9 mouse cellular contexts compared by ENCODE assay signal in genomic region chr10:120666985-120667677, GRCm38 (mm10).
DNase-seq lines count a peak whose midpoint lies in the region; ATAC-seq lines count a peak whose summit lies in the region.
"Had no signal": no experiment of that assay in that cellular context is flagged by ENCODE, and none has a peak within 500 bp of the region (broad histone marks: within the 10 kb centered on the region; RNA-seq: fewer than 3 reads in every experiment).

No protein-coding gene starts in this region.

- no peak overlapping the region for H3K4me3 ChIP-seq in embryonic facial prominence, embryonic 14.5 days (ENCODE audit: low read depth, low read length)
- H3K4me3 ChIP-seq: liver, embryonic 13.5 days had no signal

- peak; percentile 19 for DNase-seq in right cerebral cortex, adult 18-20 months
- DNase-seq in right cerebral cortex, postnatal 25 days: no peak
- peak; percentile 86 for DNase-seq in adrenal gland, postnatal 14 days
- peak; percentile 78 for DNase-seq in embryonic facial prominence, embryonic 14.5 days (ENCODE audit: low spot score)
- peak; percentile 59 to 63 for DNase-seq in heart, postnatal 36 days
- DNase-seq in left cerebral cortex, postnatal 14 days (ENCODE audit: low spot score in 2 of 2): peak; percentile 9 to 48
- peak; percentile 77 for DNase-seq in retina, embryonic 14.5 days (ENCODE audit: low spot score)
- no peak for DNase-seq in spleen, postnatal 14 days (ENCODE audit: low spot score in 2 of 2)
- DNase-seq: liver, embryonic 13.5 days had no signal

- WGBS in embryonic facial prominence, embryonic 14.5 days: 54% methylated on average over 12 of the region's 12 CpGs

- H3K4me1 ChIP-seq in embryonic facial prominence, embryonic 14.5 days (ENCODE audit: control insufficient read depth, insufficient read depth, low read length): 0 out of 2 replicates have a peak, but pooled peaks cover 3% of the 10 kb centered on the region

- H3K27me3 ChIP-seq in embryonic facial prominence, embryonic 14.5 days (replicated peaks; ENCODE audit: control insufficient read depth, insufficient read depth, low read length): no peaks in the 10 kb centered on the region
- H3K27me3 ChIP-seq: liver, embryonic 13.5 days had no signal

- no peak overlapping the region for H3K9ac ChIP-seq in embryonic facial prominence, embryonic 14.5 days (ENCODE audit: low read depth, low read length)
- H3K9ac ChIP-seq: liver, embryonic 13.5 days had no signal

- H3K9me3 ChIP-seq in embryonic facial prominence, embryonic 14.5 days (ENCODE audit: control insufficient read depth, low read length): no peaks in the 10 kb centered on the region
- H3K9me3 ChIP-seq: liver, embryonic 13.5 days had no signal

- H3K36me3 ChIP-seq in embryonic facial prominence, embryonic 14.5 days (ENCODE audit: control insufficient read depth, insufficient read depth, low read length): no peaks in the 10 kb centered on the region
- H3K36me3 ChIP-seq: liver, embryonic 13.5 days had no signal

- no peak overlapping the region for H3K4me2 ChIP-seq in embryonic facial prominence, embryonic 14.5 days (ENCODE audit: low read depth, low read length)
- H3K4me2 ChIP-seq: liver, embryonic 13.5 days had no signal

- ATAC-seq in embryonic facial prominence, embryonic 14.5 days (ENCODE audit: low read depth): peak; percentile 57; the same call in 1 of the 2 replicates

- intact Hi-C loops in heart, postnatal 36 days (cut with DNase I): loop anchor here (1.0 to 10.0 kb wide), 4 partner anchors 80 to 410 kb away; no protein-coding TSS in a partner anchor
- intact Hi-C loops in left cerebral cortex, postnatal 14 days (cut with DNase I): no loop called here

- no peak overlapping the region for H3K27ac ChIP-seq in embryonic facial prominence, embryonic 14.5 days (replicated peaks; ENCODE audit: low read depth, low read length)
- H3K27ac ChIP-seq: liver, embryonic 13.5 days had no signal

Comparison
In these comparisons a context has a peak if more than half of its experiments do, and no peak if none do; other contexts are left out.
1. DNase-seq: peak in right cerebral cortex, adult 18-20 months (single experiment), adrenal gland, postnatal 14 days (single experiment), embryonic facial prominence, embryonic 14.5 days (single experiment), heart, postnatal 36 days (2 of 2), left cerebral cortex, postnatal 14 days (2 of 2) and retina, embryonic 14.5 days (single experiment); none in right cerebral cortex, postnatal 25 days (single experiment) and spleen, postnatal 14 days (0 of 2).